25 mouse cellular contexts compared by ENCODE assay signal in the genomic region with DNA sequence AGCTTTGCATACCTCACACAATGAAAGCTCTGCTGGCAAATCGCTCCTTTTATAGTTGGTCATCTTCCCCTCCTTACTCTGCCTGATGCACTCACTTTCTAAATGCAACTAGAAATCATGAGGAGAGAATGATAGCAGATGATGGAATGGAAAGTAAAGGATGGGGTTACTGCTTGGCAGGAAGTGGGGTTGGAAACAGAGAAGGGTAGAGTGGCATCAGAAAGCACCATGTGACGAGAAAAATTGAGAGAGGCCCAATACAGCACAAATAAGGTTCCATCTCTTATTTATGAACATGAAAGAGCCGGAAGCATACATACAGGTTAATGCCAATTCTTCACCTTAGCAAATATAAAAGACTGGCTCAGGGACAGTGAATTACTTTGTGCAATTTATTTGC.
DNase-seq lines count a peak whose midpoint lies in the region; ATAC-seq and TF ChIP-seq lines count a peak whose summit lies in the region.
"Had no signal": no experiment of that assay in that cellular context is flagged by ENCODE, and none has a peak within 500 bp of the region (broad histone marks: within the 10 kb centered on the region; RNA-seq: fewer than 3 reads in every experiment).

No protein-coding gene starts in this region.

- no peak for TF ChIP-seq RAD21 in CH12.LX (IDR thresholded peaks at IDR 0.05; ENCODE audit: low read depth, low read length)

- no peak overlapping the region for H3K9ac ChIP-seq in CH12.LX (ENCODE audit: insufficient read depth, low read depth)
- H3K9ac ChIP-seq: embryonic facial prominence, embryonic 13.5 days; embryonic facial prominence, embryonic 15.5 days; forebrain, embryonic 12.5 days had no signal

- H3K27me3 ChIP-seq in CH12.LX (replicated peaks) = no peaks in the 10 kb centered on the region
- H3K27me3 ChIP-seq: embryonic facial prominence, embryonic 13.5 days; embryonic facial prominence, embryonic 15.5 days; forebrain, embryonic 12.5 days had no signal

- TF ChIP-seq CTCF in CH12.LX (conservative IDR thresholded peaks at IDR 0.05 in 1 of 2, IDR thresholded peaks at IDR 0.05 in 1 of 2; ENCODE audit: low read depth in 2 of 2, low read length in 2 of 2) = no peak

- H3K4me1 ChIP-seq in CH12.LX (ENCODE audit: control insufficient read depth in 1 of 2, insufficient read depth in 2 of 2) = peaks cover 0 to 5% of the 10 kb centered on the region in 2 experiments; a peak in 1 of 4 replicates
- H3K4me1 ChIP-seq: embryonic facial prominence, embryonic 13.5 days; embryonic facial prominence, embryonic 15.5 days; forebrain, embryonic 10.5 days; forebrain, embryonic 12.5 days had no signal

- in situ Hi-C loops in CH12.LX (cut with MboI; ENCODE audit: low pct_ligation_motif_present, low pct_unique_long_range_greater_than_20kb, low sequenced_read_pairs) = no loop called here

- H3K4me2 ChIP-seq in CH12.LX (ENCODE audit: insufficient read depth, low read depth, poor library complexity, severe bottlenecking) = no peak overlapping the region
- H3K4me2 ChIP-seq: embryonic facial prominence, embryonic 13.5 days; embryonic facial prominence, embryonic 15.5 days; forebrain, embryonic 12.5 days had no signal

- H3K36me3 ChIP-seq in CH12.LX (replicated peaks in 1 of 2; ENCODE audit: control insufficient read depth in 1 of 2, insufficient read depth in 1 of 2, low read length in 1 of 2) = no peaks in the 10 kb centered on the region
- H3K36me3 ChIP-seq: embryonic facial prominence, embryonic 13.5 days; embryonic facial prominence, embryonic 15.5 days; forebrain, embryonic 10.5 days; forebrain, embryonic 12.5 days had no signal

- no peak overlapping the region for H3K4me3 ChIP-seq in CH12.LX (replicated peaks in 1 of 3; ENCODE audit: low read depth in 2 of 3, low read length in 2 of 3, poor library complexity in 1 of 3)
- H3K4me3 ChIP-seq: embryonic facial prominence, embryonic 13.5 days; embryonic facial prominence, embryonic 15.5 days; erythroblast, embryonic 14.5 days; forebrain, embryonic 10.5 days; forebrain, embryonic 12.5 days had no signal

- TF ChIP-seq POLR2A in CH12.LX (IDR thresholded peaks at IDR 0.05; ENCODE audit: low read depth, low read length) = no peak

- TF ChIP-seq EP300 in CH12.LX (IDR thresholded peaks at IDR 0.05; ENCODE audit: low read length) = no peak

- no peak overlapping the region for H3K27ac ChIP-seq in CH12.LX (ENCODE audit: insufficient read depth, low read depth)
- H3K27ac ChIP-seq: embryonic facial prominence, embryonic 13.5 days; embryonic facial prominence, embryonic 15.5 days; forebrain, embryonic 10.5 days; forebrain, embryonic 12.5 days had no signal

- no peaks in the 10 kb centered on the region for H3K9me3 ChIP-seq in CH12.LX (replicated peaks; ENCODE audit: low read length)
- H3K9me3 ChIP-seq: embryonic facial prominence, embryonic 13.5 days; embryonic facial prominence, embryonic 15.5 days; forebrain, embryonic 10.5 days; forebrain, embryonic 12.5 days had no signal

- DNase-seq in CD4-positive, CD25-positive, alpha-beta regulatory T cell, adult 2 months (ENCODE audit: low read depth, low spot score) = peak; percentile 4
- DNase-seq in CH12.LX (ENCODE audit: extremely low read depth) = peak; percentile 16
- peak; percentile 2 for DNase-seq in induced T-regulatory cell, adult 2 months (ENCODE audit: low read depth)
- no peak for DNase-seq in lung, adult 18-20 months
- DNase-seq in layer of hippocampus, adult 18-20 months (ENCODE audit: low spot score in 2 of 2) = no peak
- DNase-seq in T-cell, adult 2 months (ENCODE audit: low spot score) = no peak
- DNase-seq: adrenal gland, adult 2 months; adrenal gland, postnatal 10 days; adrenal gland, postnatal 25 days; B cell, adult 2 months; cerebellum, adult 11 months; cerebellum, adult 18-20 months; cerebellum, adult 8-10 months; cerebellum, adult 9-11 months; cerebellum, postnatal 14 days; cerebellum, postnatal 36 days; embryo, embryonic 11 days had no signal

- dilution Hi-C loops in CH12.LX (cut with MboI; ENCODE audit: extremely low pct_ligation_motif_present, extremely low pct_unique_long_range_greater_than_20kb, low sequenced_read_pairs) = no loop called here

- ATAC-seq in frontal cortex, adult (ENCODE audit: low TSS enrichment) = no peak
- ATAC-seq: forebrain, embryonic 14.5 days; forebrain, embryonic 16.5 days had no signal

- no peaks in the 10 kb centered on the region for H3K79me2 ChIP-seq in CH12.LX (replicated peaks; ENCODE audit: control insufficient read depth, extremely low read depth, insufficient read depth, poor library complexity, severe bottlenecking)

TF ChIP-seq in CH12.LX, 34 proteins besides CTCF, POLR2A, EP300 and RAD21:
- no peak for TF ChIP-seq USF1 (IDR thresholded peaks at IDR 0.05; ENCODE audit: low read depth, low read length)
- no peak for TF ChIP-seq HCFC1 (IDR thresholded peaks at IDR 0.05; ENCODE audit: low read depth, low read length)
- TF ChIP-seq MXI1 (IDR thresholded peaks at IDR 0.05; ENCODE audit: low read depth, low read length) = no peak
- no peak for TF ChIP-seq MAFK (IDR thresholded peaks at IDR 0.05; ENCODE audit: insufficient replicate concordance, low read length)
- TF ChIP-seq CHD2 (IDR thresholded peaks at IDR 0.05; ENCODE audit: low read length) = no peak
- no peak for TF ChIP-seq MYC (IDR thresholded peaks at IDR 0.05; ENCODE audit: low read depth, low read length)
- no peak for TF ChIP-seq UBTF (IDR thresholded peaks at IDR 0.05; ENCODE audit: low read depth, low read length)
- TF ChIP-seq KAT2A (IDR thresholded peaks at IDR 0.05; ENCODE audit: insufficient replicate concordance, low read length) = no peak
- no peak for TF ChIP-seq GABPA (IDR thresholded peaks at IDR 0.05; ENCODE audit: insufficient replicate concordance, low read depth, low read length)
- TF ChIP-seq CHD1 (IDR thresholded peaks at IDR 0.05; ENCODE audit: low read depth, low read length) = no peak
- TF ChIP-seq NRF1 (IDR thresholded peaks at IDR 0.05; ENCODE audit: low read depth, low read length) = no peak
- no peak for TF ChIP-seq JUN (IDR thresholded peaks at IDR 0.05; ENCODE audit: insufficient read depth, low read depth, low read length)
- no peak for TF ChIP-seq ELF1 (IDR thresholded peaks at IDR 0.05; ENCODE audit: low read depth, low read length)
- TF ChIP-seq ZMIZ1 (IDR thresholded peaks at IDR 0.05; ENCODE audit: low read depth, low read length) = no peak
- TF ChIP-seq SIN3A (IDR thresholded peaks at IDR 0.05; ENCODE audit: low read length) = no peak
- no peak for TF ChIP-seq MEF2A (IDR thresholded peaks at IDR 0.05; ENCODE audit: borderline replicate concordance, low read depth, low read length)
- TF ChIP-seq MAZ (IDR thresholded peaks at IDR 0.05; ENCODE audit: low read depth, low read length) = no peak
- no peak for TF ChIP-seq ZC3H11A (IDR thresholded peaks at IDR 0.05; ENCODE audit: low read depth, low read length)
TF ChIP-seq in CH12.LX: peak in this region for 0.

Comparison
In these comparisons a context has a peak if more than half of its experiments do, and no peak if none do; other contexts are left out.
1. DNase-seq: peak in CD4-positive, CD25-positive, alpha-beta regulatory T cell, adult 2 months (single experiment), CH12.LX (single experiment) and induced T-regulatory cell, adult 2 months (single experiment); none in lung, adult 18-20 months (0 of 2), layer of hippocampus, adult 18-20 months (0 of 2) and T-cell, adult 2 months (single experiment).